Comparison of ENCODE assay signal across 30 mouse cellular contexts in the genomic region with DNA sequence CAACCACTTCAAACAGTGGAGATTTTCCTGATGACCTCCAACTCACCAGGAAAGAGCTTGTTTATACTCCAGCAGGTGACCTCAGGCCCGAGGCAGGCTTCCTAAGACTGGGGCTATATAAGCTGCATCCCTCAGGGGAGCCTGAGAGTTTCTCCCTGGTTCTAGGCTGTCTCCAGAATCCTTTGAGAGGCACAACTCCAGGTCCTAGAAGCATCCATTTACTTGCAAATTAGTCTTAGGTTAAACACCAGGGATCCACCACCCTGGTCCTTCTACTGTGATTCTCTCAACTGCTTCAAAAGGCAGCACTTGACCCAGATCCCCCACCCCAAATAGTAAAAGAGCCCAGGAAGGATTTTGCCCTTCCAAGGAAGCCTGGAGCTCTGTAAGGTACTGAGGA. TPM values are rescaled to one million over a fixed set of nuclear protein-coding genes. Genes with fewer than 3 reads are reported as not detected.
DNase-seq lines count a peak whose midpoint lies in the region; ATAC-seq lines count a peak whose summit lies in the region.
"Had no signal": no experiment of that assay in that cellular context is flagged by ENCODE, and none has a peak within 500 bp of the region (broad histone marks: within the 10 kb centered on the region; RNA-seq: fewer than 3 reads in every experiment).

No protein-coding gene starts in this region.

- H3K9ac ChIP-seq in midbrain, embryonic 11.5 days (ENCODE audit: low read length) = no peak overlapping the region
- no peak overlapping the region for H3K9ac ChIP-seq in midbrain, embryonic 14.5 days (replicated peaks; ENCODE audit: low read length)
- H3K9ac ChIP-seq in intestine, embryonic 15.5 days = no peak overlapping the region
- H3K9ac ChIP-seq: embryonic facial prominence, embryonic 12.5 days; embryonic facial prominence, embryonic 15.5 days; forebrain, embryonic 15.5 days; heart, embryonic 15.5 days; hindbrain, embryonic 13.5 days had no signal

- no peaks in the 10 kb centered on the region for H3K4me1 ChIP-seq in midbrain, embryonic 11.5 days (ENCODE audit: control insufficient read depth, insufficient read depth, low read length)
- no peaks in the 10 kb centered on the region for H3K4me1 ChIP-seq in midbrain, embryonic 14.5 days (ENCODE audit: control insufficient read depth, insufficient read depth, low read length)
- peaks cover 7% of the 10 kb centered on the region; the same call in 1 of the 2 replicates for H3K4me1 ChIP-seq in intestine, embryonic 15.5 days (replicated peaks)
- H3K4me1 ChIP-seq: forebrain, embryonic 15.5 days had no signal

- ATAC-seq in midbrain, embryonic 11.5 days (ENCODE audit: low FRiP score) = no peak
- ATAC-seq in midbrain, embryonic 14.5 days (ENCODE audit: low FRiP score, low TSS enrichment) = no peak
- no peak for ATAC-seq in inflammation-experienced regulatory T-cells, adult 6 months
- ATAC-seq in intestine, embryonic 15.5 days = no peak
- ATAC-seq: activated CD4-positive, CD25-positive, alpha-beta regulatory T cell, adult 4 months; CD4-positive, CD25-positive, alpha-beta regulatory T cell, adult 4 months; forebrain, embryonic 15.5 days; hindbrain, embryonic 16.5 days; Patski had no signal

- peak; percentile 47 for DNase-seq in midbrain, embryonic 11.5 days (ENCODE audit: low spot score, missing footprints)
- DNase-seq in midbrain, embryonic 14.5 days = no peak
- DNase-seq in ES-CJ7 (ENCODE audit: low read depth, low spot score) (peak; percentile 70), R1 (ENCODE audit: low read depth, low spot score) (peak; percentile 62)
- no peak for DNase-seq in adrenal gland, postnatal 25 days
- DNase-seq: adrenal gland, adult 8-10 months; adrenal gland, postnatal 36 days; cerebellum, adult 11 months; cerebellum, adult 2 months; cerebellum, adult 9-11 months; cerebellum, postnatal 25 days; gastrocnemius, postnatal 10 days; gastrocnemius, postnatal 36 days; heart, postnatal 10 days; heart, postnatal 36 days; kidney, adult 18-20 months; kidney, adult 9 months had no signal

- H3K4me3 ChIP-seq in midbrain, embryonic 11.5 days (ENCODE audit: low read depth, low read length) = no peak overlapping the region
- H3K4me3 ChIP-seq in midbrain, embryonic 14.5 days (replicated peaks; ENCODE audit: low read depth, low read length) = no peak overlapping the region
- no peak overlapping the region for H3K4me3 ChIP-seq in intestine, embryonic 15.5 days (replicated peaks)
- H3K4me3 ChIP-seq: embryonic facial prominence, embryonic 12.5 days; embryonic facial prominence, embryonic 15.5 days; forebrain, embryonic 15.5 days; heart, embryonic 15.5 days; hindbrain, embryonic 10.5 days; hindbrain, embryonic 13.5 days had no signal

- H3K4me2 ChIP-seq in midbrain, embryonic 11.5 days = no peak overlapping the region
- H3K4me2 ChIP-seq in midbrain, embryonic 14.5 days (ENCODE audit: low read length) = no peak overlapping the region
- no peak overlapping the region for H3K4me2 ChIP-seq in intestine, embryonic 15.5 days (replicated peaks)
- H3K4me2 ChIP-seq: embryonic facial prominence, embryonic 12.5 days; embryonic facial prominence, embryonic 15.5 days; forebrain, embryonic 15.5 days; heart, embryonic 11.5 days; heart, embryonic 15.5 days; hindbrain, embryonic 13.5 days had no signal

- 52% methylated on average over 1 of the region's 1 CpGs for WGBS in midbrain, embryonic 11.5 days
- 55% methylated on average over 1 of the region's 1 CpGs for WGBS in midbrain, embryonic 14.5 days
- WGBS in intestine, embryonic 15.5 days = 27% methylated on average over 1 of the region's 1 CpGs

- no peaks in the 10 kb centered on the region for H3K9me3 ChIP-seq in midbrain, embryonic 11.5 days (ENCODE audit: control insufficient read depth, low read length)
- no peaks in the 10 kb centered on the region for H3K9me3 ChIP-seq in midbrain, embryonic 14.5 days (ENCODE audit: control insufficient read depth, low read length)
- H3K9me3 ChIP-seq in intestine, embryonic 15.5 days = no peaks in the 10 kb centered on the region
- H3K9me3 ChIP-seq: embryonic facial prominence, embryonic 12.5 days; embryonic facial prominence, embryonic 15.5 days; forebrain, embryonic 15.5 days; heart, embryonic 15.5 days; hindbrain, embryonic 10.5 days; hindbrain, embryonic 13.5 days had no signal

- no peaks in the 10 kb centered on the region for H3K27me3 ChIP-seq in midbrain, embryonic 11.5 days (ENCODE audit: control insufficient read depth, insufficient read depth, low read length)
- H3K27me3 ChIP-seq in midbrain, embryonic 14.5 days (ENCODE audit: control insufficient read depth, insufficient read depth, low read length) = no peaks in the 10 kb centered on the region
- no peaks in the 10 kb centered on the region for H3K27me3 ChIP-seq in intestine, embryonic 15.5 days (replicated peaks)
- H3K27me3 ChIP-seq: embryonic facial prominence, embryonic 12.5 days; embryonic facial prominence, embryonic 15.5 days; forebrain, embryonic 15.5 days; heart, embryonic 15.5 days; hindbrain, embryonic 13.5 days; Patski had no signal

- no peaks in the 10 kb centered on the region for H3K36me3 ChIP-seq in midbrain, embryonic 11.5 days (ENCODE audit: control insufficient read depth, insufficient read depth, low read length)
- H3K36me3 ChIP-seq in midbrain, embryonic 14.5 days (ENCODE audit: control insufficient read depth, insufficient read depth, low read length) = no peaks in the 10 kb centered on the region
- no peaks in the 10 kb centered on the region for H3K36me3 ChIP-seq in intestine, embryonic 15.5 days
- H3K36me3 ChIP-seq: embryonic facial prominence, embryonic 12.5 days; embryonic facial prominence, embryonic 15.5 days; forebrain, embryonic 15.5 days; heart, embryonic 15.5 days; hindbrain, embryonic 10.5 days had no signal

- no peak overlapping the region for H3K27ac ChIP-seq in midbrain, embryonic 11.5 days (ENCODE audit: low read depth, low read length)
- no peak overlapping the region for H3K27ac ChIP-seq in midbrain, embryonic 14.5 days (replicated peaks; ENCODE audit: low read depth, low read length)
- no peak overlapping the region for H3K27ac ChIP-seq in intestine, embryonic 15.5 days
- H3K27ac ChIP-seq: embryonic facial prominence, embryonic 12.5 days; embryonic facial prominence, embryonic 15.5 days; forebrain, embryonic 15.5 days; heart, embryonic 15.5 days; hindbrain, embryonic 10.5 days; hindbrain, embryonic 13.5 days had no signal

RNA-seq across cellular contexts. Expression of gene Pfkp, which starts 10.2 kb away (rescaled TPM):
- 33.5 and 34.7 TPM in 2 replicates for polyA plus RNA-seq in midbrain, embryonic 11.5 days (2014; fragmentation: Nextera tagmentation; extraction: Ambion mirVana)
- 241 and 275 TPM in 2 replicates for polyA plus RNA-seq in midbrain, embryonic 14.5 days (2014; fragmentation: Nextera tagmentation; extraction: Ambion mirVana)
- 100 to 1,000 TPM; 141 to 154 (median 148) TPM for polyA plus RNA-seq in inflammation-experienced regulatory T-cells, adult 6 months (2017; shearing (Covaris generic))
- 57.6 and 66.5 TPM in 2 replicates for total RNA-seq in adrenal gland, postnatal 25 days (2021)
- 98.5 and 102 TPM in 2 replicates for polyA plus RNA-seq in intestine, embryonic 15.5 days (2015; fragmentation: Nextera tagmentation; extraction: Ambion mirVana)

Comparison
In these comparisons a context has a peak if more than half of its experiments do, and no peak if none do; other contexts are left out.
1. DNase-seq: peak in midbrain, embryonic 11.5 days (single experiment), ES-CJ7 (single experiment) and R1 (single experiment); none in midbrain, embryonic 14.5 days (single experiment) and adrenal gland, postnatal 25 days (single experiment).